Mouse (Mus musculus): ENCODE data around the gene Olfr91. TPM values are rescaled to one million over a fixed set of nuclear protein-coding genes. Genes with fewer than 3 reads are reported as not detected.
A peak's percentile ranks its signal among the peaks of the same experiment; 100 is the strongest.

The Olfr91 gene
- total RNA-seq, 1 experiment, result 0.13 TPM

DNA sequence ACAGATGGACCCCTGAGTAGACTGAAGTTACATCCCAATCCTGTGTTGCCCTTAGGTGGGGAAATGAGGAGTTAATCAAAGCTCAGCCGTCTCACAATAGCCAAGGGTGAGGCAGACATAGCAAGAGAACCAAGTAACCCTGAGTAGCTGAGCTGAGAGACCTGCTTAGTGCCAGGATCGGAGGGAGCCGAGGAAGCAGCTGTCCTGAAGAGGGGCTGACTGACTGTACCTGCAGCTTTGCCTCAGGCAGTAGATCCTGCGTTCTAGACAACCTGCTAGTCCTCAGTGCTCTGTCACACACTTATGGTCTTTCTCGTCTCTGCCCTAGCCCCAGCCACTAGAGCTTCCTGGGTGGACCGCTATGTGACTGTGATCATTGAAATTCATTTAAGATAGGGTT, 22.9 kb downstream of the Olfr91 start:
- TF ChIP-seq HCFC1 (IDR thresholded peaks at IDR 0.05; ENCODE audit: borderline replicate concordance, insufficient read depth, low read length) (no peak), ZC3H11A (IDR thresholded peaks at IDR 0.05; ENCODE audit: borderline replicate concordance, low read depth, low read length) (no peak), CHD2 (IDR thresholded peaks at IDR 0.05; ENCODE audit: low read depth, low read length) (no peak), MAFK (IDR thresholded peaks at IDR 0.05; ENCODE audit: insufficient read depth, low read depth, low read length) (no peak), ZNF384 (IDR thresholded peaks at IDR 0.05; ENCODE audit: low read depth, low read length) (no peak)
- Histone ChIP-seq H3K4me3 (ENCODE audit: insufficient read depth in 1 of 2, low read depth in 1 of 2, low read length in 2 of 2, poor library complexity in 1 of 2, severe bottlenecking in 1 of 2) (no peak overlapping the region), H3K27ac (ENCODE audit: insufficient read depth, low read depth, low read length, poor library complexity, severe bottlenecking) (peak overlapping the region; percentile 37), H3K9ac (ENCODE audit: insufficient read depth, low read depth, low read length, poor library complexity, severe bottlenecking) (peak overlapping the region; percentile 9; the same call in 1 of the 2 replicates), H3K9me3 (ENCODE audit: control insufficient read depth, insufficient read depth, low read depth, low read length) (no peaks in the 10 kb centered on the region), H3K4me1 (ENCODE audit: control insufficient read depth in 2 of 2, insufficient read depth in 2 of 2, low read length in 2 of 2, poor library complexity in 1 of 2) (peaks cover 22 to 24% of the 10 kb centered on the region in 2 experiments), H3K36me3 (ENCODE audit: control insufficient read depth, insufficient read depth, low read length, poor library complexity, severe bottlenecking) (peaks cover 51% of the 10 kb centered on the region)
- in situ Hi-C loops (cut with MboI; ENCODE audit: low sequenced_read_pairs in 2 of 2, unreplicated experiment in 2 of 2), result no loop called here
- DNase-seq (ENCODE audit: low read depth, low spot score), result no peak

DNA sequence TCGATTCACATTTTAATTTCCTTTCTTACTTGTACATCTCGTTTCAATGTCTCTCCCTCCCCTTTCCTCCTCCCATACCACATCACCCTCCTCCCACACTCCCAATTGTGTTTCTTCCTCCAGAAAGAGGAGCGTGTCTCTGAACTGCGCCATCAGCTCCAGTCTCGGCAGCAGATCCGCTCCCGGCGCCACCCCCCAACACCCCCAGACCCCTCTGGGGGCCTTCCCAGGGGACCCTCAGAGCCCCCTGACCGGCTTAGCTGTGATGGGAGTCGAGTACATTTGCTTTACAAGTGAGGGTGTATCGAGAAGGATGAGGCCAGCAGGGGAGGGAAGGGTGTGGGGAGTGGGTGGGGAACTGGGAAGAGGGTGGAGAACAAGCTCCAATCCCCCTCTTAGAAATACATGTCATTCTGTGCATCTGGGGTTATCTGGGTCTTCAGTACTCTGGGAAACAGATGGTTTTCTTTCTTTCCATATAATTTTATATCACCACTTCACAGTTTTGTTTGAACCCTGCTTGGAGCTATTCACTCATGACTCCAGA, 25.3 kb downstream of the Olfr91 start:
- peak overlapping the region; percentile 62; the same call in 1 of the 2 replicates for H3K9ac ChIP-seq (ENCODE audit: insufficient read depth, low read depth, low read length, poor library complexity, severe bottlenecking)

DNA sequence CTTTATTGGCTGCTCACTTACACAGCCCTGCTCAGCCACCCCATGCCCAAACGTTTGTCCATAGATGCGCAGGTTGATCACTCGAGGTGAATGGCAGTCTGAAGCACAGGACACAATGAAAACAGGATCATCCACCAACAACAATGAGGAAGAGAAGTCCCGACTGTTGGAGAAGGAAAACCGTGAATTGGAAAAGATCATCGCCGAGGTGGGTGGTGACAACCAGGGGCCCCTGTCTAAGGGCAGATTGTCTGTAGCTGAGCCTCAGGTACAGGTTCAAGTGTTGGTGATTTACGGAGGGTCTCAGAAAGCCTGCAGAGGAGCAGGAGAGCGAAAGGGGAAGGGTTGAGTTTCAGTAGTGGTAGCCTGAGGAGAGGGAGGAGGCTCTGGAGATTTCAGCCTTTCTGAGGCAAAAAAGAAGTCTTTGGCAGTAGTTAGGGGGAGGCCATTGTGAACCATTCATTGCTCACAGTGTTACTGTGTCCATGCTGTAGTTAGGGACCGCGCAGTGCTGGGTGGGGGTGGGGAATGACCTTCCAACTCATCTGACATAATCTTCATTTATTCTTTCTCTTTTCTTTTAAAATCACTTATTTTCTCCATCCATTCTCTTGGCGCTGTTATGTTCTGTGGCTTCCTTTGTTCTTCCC, 25.9 kb downstream of the Olfr91 start:
- Histone ChIP-seq H3K9ac (ENCODE audit: insufficient read depth, low read depth, low read length, poor library complexity, severe bottlenecking) (no peak overlapping the region; the same call in 1 of the 2 replicates), H3K9me3 (ENCODE audit: control insufficient read depth, insufficient read depth, low read depth, low read length) (no peaks in the 10 kb centered on the region), H3K27ac (ENCODE audit: insufficient read depth, low read depth, low read length, poor library complexity, severe bottlenecking) (peak overlapping the region; percentile 87), H3K4me1 (ENCODE audit: control insufficient read depth in 2 of 2, insufficient read depth in 2 of 2, low read length in 2 of 2, poor library complexity in 1 of 2) (peaks cover 9 to 22% of the 10 kb centered on the region in 2 experiments), H3K4me3 (ENCODE audit: insufficient read depth in 1 of 2, low read depth in 1 of 2, low read length in 2 of 2, poor library complexity in 1 of 2, severe bottlenecking in 1 of 2) (peak overlapping the region; percentile 38 to 43; a peak in 3 of 4 replicates), H3K36me3 (ENCODE audit: control insufficient read depth, insufficient read depth, low read length, poor library complexity, severe bottlenecking) (peaks cover 76% of the 10 kb centered on the region)
- no peak for DNase-seq (ENCODE audit: low read depth, low spot score)
- no peak for TF ChIP-seq ZNF384 (IDR thresholded peaks at IDR 0.05; ENCODE audit: low read depth, low read length)
- TF ChIP-seq CHD2 (IDR thresholded peaks at IDR 0.05; ENCODE audit: low read depth, low read length), result no peak
- TF ChIP-seq MAFK (IDR thresholded peaks at IDR 0.05; ENCODE audit: insufficient read depth, low read depth, low read length), result no peak
- no peak for TF ChIP-seq HCFC1 (IDR thresholded peaks at IDR 0.05; ENCODE audit: borderline replicate concordance, insufficient read depth, low read length)
- TF ChIP-seq ZC3H11A (IDR thresholded peaks at IDR 0.05; ENCODE audit: borderline replicate concordance, low read depth, low read length), result no peak
- in situ Hi-C loops (cut with MboI; ENCODE audit: low sequenced_read_pairs in 2 of 2, unreplicated experiment in 2 of 2), result no loop called here

More for the DNA sequence above, 25.3 kb downstream of the Olfr91 start:
- TF ChIP-seq HCFC1 (IDR thresholded peaks at IDR 0.05; ENCODE audit: borderline replicate concordance, insufficient read depth, low read length) (no peak), ZNF384 (IDR thresholded peaks at IDR 0.05; ENCODE audit: low read depth, low read length) (no peak), CHD2 (IDR thresholded peaks at IDR 0.05; ENCODE audit: low read depth, low read length) (no peak), ZC3H11A (IDR thresholded peaks at IDR 0.05; ENCODE audit: borderline replicate concordance, low read depth, low read length) (no peak), MAFK (IDR thresholded peaks at IDR 0.05; ENCODE audit: insufficient read depth, low read depth, low read length) (no peak)
- DNase-seq (ENCODE audit: low read depth, low spot score), result no peak
- H3K27ac ChIP-seq (ENCODE audit: insufficient read depth, low read depth, low read length, poor library complexity, severe bottlenecking), result peak overlapping the region; percentile 87
- peaks cover 72% of the 10 kb centered on the region for H3K36me3 ChIP-seq (ENCODE audit: control insufficient read depth, insufficient read depth, low read length, poor library complexity, severe bottlenecking)
- H3K4me1 ChIP-seq (ENCODE audit: control insufficient read depth in 2 of 2, insufficient read depth in 2 of 2, low read length in 2 of 2, poor library complexity in 1 of 2), result peaks cover 15 to 24% of the 10 kb centered on the region in 2 experiments
- in situ Hi-C loops (cut with MboI; ENCODE audit: low sequenced_read_pairs in 2 of 2, unreplicated experiment in 2 of 2), result no loop called here
- H3K9me3 ChIP-seq (ENCODE audit: control insufficient read depth, insufficient read depth, low read depth, low read length), result no peaks in the 10 kb centered on the region
- H3K4me3 ChIP-seq (ENCODE audit: insufficient read depth in 1 of 2, low read depth in 1 of 2, low read length in 2 of 2, poor library complexity in 1 of 2, severe bottlenecking in 1 of 2), result peak overlapping the region; percentile 38 to 43; a peak in 2 of 4 replicates

- TF ChIP-seq CHD2 (IDR thresholded peaks at IDR 0.05; ENCODE audit: low read depth, low read length) (no peak), ZC3H11A (IDR thresholded peaks at IDR 0.05; ENCODE audit: borderline replicate concordance, low read depth, low read length) (no peak), ZNF384 (IDR thresholded peaks at IDR 0.05; ENCODE audit: low read depth, low read length) (no peak), MAFK (IDR thresholded peaks at IDR 0.05; ENCODE audit: insufficient read depth, low read depth, low read length) (no peak), HCFC1 (IDR thresholded peaks at IDR 0.05; ENCODE audit: borderline replicate concordance, insufficient read depth, low read length) (no peak)
- no peak for DNase-seq (ENCODE audit: low read depth, low spot score)
- Histone ChIP-seq H3K9ac (ENCODE audit: insufficient read depth, low read depth, low read length, poor library complexity, severe bottlenecking) (no peak overlapping the region), H3K9me3 (ENCODE audit: control insufficient read depth, insufficient read depth, low read depth, low read length) (no peaks in the 10 kb centered on the region), H3K36me3 (ENCODE audit: control insufficient read depth, insufficient read depth, low read length, poor library complexity, severe bottlenecking) (peaks cover 73% of the 10 kb centered on the region), H3K4me3 (ENCODE audit: insufficient read depth in 1 of 2, low read depth in 1 of 2, low read length in 2 of 2, poor library complexity in 1 of 2, severe bottlenecking in 1 of 2) (no peak overlapping the region), H3K4me1 (ENCODE audit: control insufficient read depth in 2 of 2, insufficient read depth in 2 of 2, low read length in 2 of 2, poor library complexity in 1 of 2) (peaks cover 9 to 13% of the 10 kb centered on the region in 2 experiments), H3K27ac (ENCODE audit: insufficient read depth, low read depth, low read length, poor library complexity, severe bottlenecking) (peak overlapping the region; percentile 26; the same call in 1 of the 2 replicates)
- in situ Hi-C loops (cut with MboI; ENCODE audit: low sequenced_read_pairs in 2 of 2, unreplicated experiment in 2 of 2), result no loop called here
Observed at GRCm38 (mm10) chr17:37070121-37070520, 28.0 kb downstream of the Olfr91 start.

Data from ES-E14 (cell line).